Mouse (Mus musculus) intestine, postnatal 0 days (tissue): ENCODE measurements at regions not wholly inside any gene's neighbourhood (a gene's known extent, or its start where the extent isn't known, plus 50 kb on each side); places are given as distances from the start of the nearest gene placed in this dataset.
"Not testable (repeated sequence)": the region's sequence is repeated elsewhere in the genome, so short reads cannot be mapped to it uniquely, and the experiment has no call there.

Experiments used
- ATAC-seq: fragments of 200-750 bp; cut with Nextera tagmentation; 2 replicates; pipeline ENCODE4 v1.8.0; 2017; ENCODE audit warnings: mild to moderate bottlenecking, moderate TSS enrichment, moderate library complexity
- H3K27ac ChIP-seq: fragments of 300-500 bp; sonication (generic); 2 replicates; pipeline ENCODE4 v1.5.1; 2014; ENCODE audit warnings: mild to moderate bottlenecking, low read depth, low read length, moderate library complexity
- H3K27me3 ChIP-seq: fragments of 300-500 bp; sonication (generic); replicated peaks from 2 replicates; pipeline ENCODE4 v1.6.1; 2014; ENCODE audit warnings: low read length, mixed read lengths; ENCODE audit not compliant: control insufficient read depth, insufficient read depth
- H3K36me3 ChIP-seq: fragments of 300-500 bp; sonication (generic); 2 replicates; pipeline ENCODE4 v1.6.1; 2014; ENCODE audit warnings: mild to moderate bottlenecking, moderate library complexity; ENCODE audit not compliant: control insufficient read depth, insufficient read depth
- H3K4me1 ChIP-seq: fragments of 300-500 bp; sonication (generic); replicated peaks from 2 replicates; pipeline ENCODE4 v1.6.1; 2014; ENCODE audit warnings: antibody characterized with exemption, low read length, mixed read lengths; ENCODE audit not compliant: control insufficient read depth, insufficient read depth
- H3K4me2 ChIP-seq: fragments of 300-500 bp; sonication (generic); replicated peaks from 2 replicates; pipeline ENCODE4 v1.6.1; 2014; ENCODE audit warnings: low read depth, mild to moderate bottlenecking, moderate library complexity
- H3K4me3 ChIP-seq: fragments of 300-500 bp; sonication (generic); 2 replicates; pipeline ENCODE4 v1.5.1; 2014; ENCODE audit warnings: low read depth, low read length
- H3K9ac ChIP-seq: fragments of 300-500 bp; sonication (generic); 2 replicates; pipeline ENCODE4 v1.6.1; 2014; ENCODE audit warnings: mild to moderate bottlenecking, low read depth, low read length
- H3K9me3 ChIP-seq: fragments of 300-500 bp; sonication (generic); 2 replicates; pipeline ENCODE4 v1.6.1; 2016; ENCODE audit warnings: mixed run types; ENCODE audit not compliant: control insufficient read depth
- WGBS: fragments of 180-500 bp; shearing (Covaris S2); extraction: QIAGEN DNeasy Blood & Tissue Kit; methylation state at CpG from one replicate; pipeline ENCODE4 v1.1.7; 2014; 5-methylcytosine and 5-hydroxymethylcytosine counted together

GRCm38 (mm10) chr10:22592752-22593151, 52.1 kb upstream of the Slc2a12 start:
- not testable (repeated sequence) for H3K27me3 ChIP-seq, H3K9me3 ChIP-seq, H3K36me3 ChIP-seq, H3K4me2 ChIP-seq, H3K9ac ChIP-seq, ATAC-seq, H3K4me1 ChIP-seq, H3K27ac ChIP-seq, H3K4me3 ChIP-seq
- WGBS: 87% methylated on average over 6 of the region's 6 CpGs
